Mouse (Mus musculus) testis, adult 2 months (tissue): ENCODE measurements around the gene Pola2. TPM values are rescaled to one million over a fixed set of nuclear protein-coding genes. Genes with fewer than 3 reads are reported as not detected.

Experiments
- H3K27ac ChIP-seq: fragments of 200-500 bp; 2 replicates; pipeline ENCODE4 v1.5.1; 2012; ENCODE audit warnings: low read depth, low read length; ENCODE audit not compliant: control insufficient read depth, insufficient read depth
- H3K27me3 ChIP-seq: fragments of 200-500 bp; 2 replicates; pipeline ENCODE4 v1.6.1; 2012; ENCODE audit warnings: mild to moderate bottlenecking, low read length, moderate library complexity; ENCODE audit not compliant: control insufficient read depth, insufficient read depth
- H3K36me3 ChIP-seq: fragments of 200-500 bp; 2 replicates; pipeline ENCODE4 v1.6.1; 2012; ENCODE audit warnings: mild to moderate bottlenecking, low read length; ENCODE audit not compliant: control insufficient read depth, insufficient read depth
- H3K4me1 ChIP-seq: fragments of 200-500 bp; 2 replicates; pipeline ENCODE4 v1.6.1; 2012; ENCODE audit warnings: low read length; ENCODE audit not compliant: control insufficient read depth, insufficient read depth
- H3K4me3 ChIP-seq: fragments of 200-500 bp; 2 replicates; pipeline ENCODE4 v1.5.1; 2012; ENCODE audit warnings: low read depth, mild to moderate bottlenecking, low read length, moderate library complexity, mixed read lengths; ENCODE audit not compliant: control insufficient read depth
- CTCF ChIP-seq: fragments of 200-500 bp; IDR thresholded peaks from 2 replicates; pipeline ENCODE4 v1.5.1; 2012; ENCODE audit warnings: low read depth, mild to moderate bottlenecking, inconsistent platforms, low read length, moderate library complexity; ENCODE audit not compliant: control insufficient read depth, insufficient read depth, insufficient replicate concordance
- POLR2A ChIP-seq: fragments of 200-500 bp; IDR thresholded peaks from 2 replicates; pipeline ENCODE4 v1.6.1; 2012; ENCODE audit warnings: low read depth, mild to moderate bottlenecking, inconsistent platforms, low read length, moderate library complexity; ENCODE audit not compliant: control insufficient read depth
- polyA plus RNA-seq: library from polyadenylated mRNA; depleted of rRNA; stranded (reverse); fragments of >200 nt; gene quantifications from 2 replicates; pipeline ENCODE4 v1.2.3, GENCODE M21; 2012

Gene Pola2
- polyA plus RNA-seq, 1 experiment, result 31.4 TPM

GRCm38 (mm10) chr19:5913007-5913719 lies 50.8 kb downstream of the Pola2 start, which contains the start of gene Dpf2:
Dpf2 (minus strand) TSS chr19:5913010.
- Histone ChIP-seq H3K27ac (peak within 1 kb of the TSS; percentile 73), H3K4me3 (peak within 1 kb of the TSS; percentile 96), H3K4me1 (peaks cover 11% of the 10 kb centered on the region), H3K36me3 (no peaks in the 10 kb centered on the region), H3K27me3 (no peaks in the 10 kb centered on the region)
- TF ChIP-seq POLR2A, result no peak; the same call in 1 of the 2 replicates
- no peak for TF ChIP-seq CTCF

DNA sequence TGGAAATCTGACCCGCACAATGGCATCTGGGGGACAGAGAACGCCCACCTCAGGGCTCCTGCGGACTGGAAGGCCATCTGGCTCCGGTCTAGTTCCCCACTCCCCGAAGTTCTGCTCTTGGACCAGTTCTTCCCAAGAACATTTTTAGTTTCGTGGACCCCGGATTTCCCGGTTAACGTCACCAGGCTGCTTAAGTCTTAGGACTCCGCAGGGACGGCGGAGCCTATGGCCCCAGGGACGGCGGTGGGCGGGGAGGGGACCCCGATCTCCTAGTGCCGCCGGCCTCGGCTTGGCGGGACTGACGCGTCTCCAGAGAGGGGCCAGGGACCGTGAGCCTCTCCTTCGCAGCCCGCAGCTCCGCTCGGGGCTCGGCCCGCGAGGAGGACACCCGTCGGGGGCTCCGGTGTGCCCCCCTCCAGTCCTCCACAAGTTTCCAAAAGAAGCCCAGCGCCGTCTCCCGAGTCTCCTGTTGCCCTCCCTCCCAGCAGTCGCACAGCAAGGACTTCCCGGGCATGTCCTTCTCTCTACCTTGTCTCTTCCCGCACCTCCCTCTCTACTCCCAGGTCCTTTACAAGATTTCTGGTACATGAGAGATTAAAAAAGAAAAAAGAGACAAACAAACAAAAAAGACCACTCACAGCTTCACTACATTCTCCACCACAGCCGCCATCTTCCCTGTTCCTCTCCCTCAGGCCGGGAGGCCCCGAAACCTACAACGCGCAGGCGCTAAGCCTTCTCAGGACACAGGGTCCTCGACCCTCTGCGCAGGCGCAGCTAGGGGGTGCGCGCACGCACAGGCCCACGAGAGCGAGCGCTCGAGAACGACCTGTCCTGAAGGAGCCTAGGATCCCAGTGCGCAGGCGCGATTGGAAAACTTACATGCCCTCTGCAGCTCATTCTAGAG lies 51.6 kb downstream of the Pola2 start:
- Histone ChIP-seq H3K27ac (peak overlapping the region; percentile 73), H3K27me3 (no peaks in the 10 kb centered on the region), H3K36me3 (no peaks in the 10 kb centered on the region), H3K4me3 (peak overlapping the region; percentile 96), H3K4me1 (peaks cover 11% of the 10 kb centered on the region)
- TF ChIP-seq CTCF, result no peak
- peak; percentile 95 for TF ChIP-seq POLR2A

GRCm38 (mm10) chr19:5911430-5912102 lies 52.4 kb downstream of the Pola2 start:
- no peaks in the 10 kb centered on the region for H3K27me3 ChIP-seq
- no peak for TF ChIP-seq POLR2A
- no peak for TF ChIP-seq CTCF
- H3K4me3 ChIP-seq, result peak overlapping the region; percentile 96
- peaks cover 11% of the 10 kb centered on the region for H3K4me1 ChIP-seq
- peaks cover 4% of the 10 kb centered on the region; the same call in 1 of the 2 replicates for H3K36me3 ChIP-seq
- peak overlapping the region; percentile 73 for H3K27ac ChIP-seq

DNA sequence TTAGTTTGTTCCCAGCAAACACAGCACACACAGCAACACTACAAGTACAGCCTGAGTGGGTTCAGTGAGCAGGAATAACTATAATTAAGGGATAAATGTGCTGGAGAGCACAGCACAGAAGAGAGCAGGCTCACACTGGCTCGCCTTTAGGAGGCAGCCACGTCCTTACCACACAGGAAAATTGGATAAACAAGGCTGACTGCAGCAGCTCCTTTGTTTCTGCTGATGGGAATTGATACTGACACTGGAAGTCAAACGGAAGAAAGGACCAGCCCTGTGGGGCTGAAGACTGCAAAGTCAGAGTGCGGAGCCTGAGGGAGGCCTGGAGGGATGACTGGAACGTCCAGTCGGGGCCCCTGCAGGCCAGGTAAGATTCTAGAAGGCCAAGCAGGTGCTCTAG lies 53.8 kb downstream of the Pola2 start:
- peaks cover 11% of the 10 kb centered on the region for H3K4me1 ChIP-seq
- H3K27me3 ChIP-seq, result no peaks in the 10 kb centered on the region
- no peak overlapping the region for H3K4me3 ChIP-seq
- no peak overlapping the region for H3K27ac ChIP-seq
- peaks cover 6% of the 10 kb centered on the region; the same call in 1 of the 2 replicates for H3K36me3 ChIP-seq
- no peak for TF ChIP-seq CTCF
- TF ChIP-seq POLR2A, result no peak

- no peak overlapping the region for H3K27ac ChIP-seq
- no peak for TF ChIP-seq POLR2A
- no peak for TF ChIP-seq CTCF
- no peaks in the 10 kb centered on the region for H3K27me3 ChIP-seq
- H3K36me3 ChIP-seq, result peaks cover 12% of the 10 kb centered on the region
- no peak overlapping the region for H3K4me3 ChIP-seq
- peaks cover 5% of the 10 kb centered on the region; the same call in 1 of the 2 replicates for H3K4me1 ChIP-seq
Observed at GRCm38 (mm10) chr19:5907275-5907674, 56.7 kb downstream of the Pola2 start.

DNA sequence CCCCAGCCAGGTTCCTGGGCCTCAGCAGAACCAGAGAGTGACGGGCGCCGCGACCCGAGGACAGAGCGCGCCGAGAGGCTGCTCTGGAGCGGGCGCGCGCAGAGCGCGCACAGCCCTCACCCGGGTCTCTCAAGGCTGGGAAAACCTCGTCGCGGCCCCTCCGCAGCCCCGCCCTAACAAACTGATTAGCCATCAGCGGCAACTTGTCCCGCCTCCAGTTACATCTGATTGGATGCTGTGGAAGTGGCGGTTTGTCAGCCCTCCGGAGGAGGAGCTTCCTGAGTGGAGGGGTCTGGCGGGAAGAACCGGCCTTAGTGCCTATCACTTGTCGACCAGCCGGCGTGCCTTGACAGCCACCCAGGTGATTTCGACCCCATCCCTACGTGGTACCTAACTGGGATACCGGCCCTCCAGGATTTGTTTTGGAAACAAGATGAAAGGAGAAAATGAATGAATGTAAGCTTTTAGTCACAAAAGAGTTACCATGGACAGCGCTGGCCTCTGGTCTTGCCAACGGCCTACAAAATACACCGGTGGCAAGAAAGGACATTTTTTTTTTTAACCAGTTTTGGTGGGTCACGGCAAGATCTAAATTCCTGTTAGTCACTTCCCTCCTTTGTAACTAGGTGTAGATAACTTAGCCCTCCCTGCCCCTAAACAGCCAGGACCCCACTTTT lies 69.9 kb downstream of the Pola2 start, which contains the start of gene Tigd3:
Gene Tigd3, minus strand, starts transcription at position 148 of the 677 bp plus-strand sequence.
- Histone ChIP-seq H3K4me3 (peak within 1 kb of the TSS; percentile 84), H3K27me3 (no peaks in the 10 kb centered on the region), H3K4me1 (peaks cover 14% of the 10 kb centered on the region), H3K27ac (peak within 1 kb of the TSS; percentile 84), H3K36me3 (peaks cover 1% of the 10 kb centered on the region; the same call in 1 of the 2 replicates)
- no peak for TF ChIP-seq CTCF
- peak; percentile 64 for TF ChIP-seq POLR2A

- Histone ChIP-seq H3K27ac (peak overlapping the region; percentile 84), H3K36me3 (peaks cover 1% of the 10 kb centered on the region; the same call in 1 of the 2 replicates), H3K27me3 (no peaks in the 10 kb centered on the region), H3K4me1 (peaks cover 14% of the 10 kb centered on the region), H3K4me3 (peak overlapping the region; percentile 84)
- no peak for TF ChIP-seq POLR2A
- TF ChIP-seq CTCF, result no peak
Observed at GRCm38 (mm10) chr19:5893282-5894001, 70.6 kb downstream of the Pola2 start.
